Mouse (Mus musculus): ENCODE measurements at regions not wholly inside any gene's neighbourhood (a gene's known extent, or its start where the extent isn't known, plus 50 kb on each side); places are given as distances from the start of the nearest gene placed in this dataset.

GRCm38 (mm10) chr2:128526100-128526499 lies 64.9 kb upstream of the Spdye4c start:
- Histone ChIP-seq H3K36me3 (ENCODE audit: control insufficient read depth, insufficient read depth, low read length) (no peaks in the 10 kb centered on the region), H3K4me1 (ENCODE audit: control insufficient read depth, insufficient read depth, low read length) (peaks cover 39% of the 10 kb centered on the region), H3K27me3 (ENCODE audit: control insufficient read depth, insufficient read depth, low read length) (no peaks in the 10 kb centered on the region), H3K9me3 (ENCODE audit: control insufficient read depth, low read length) (no peaks in the 10 kb centered on the region), H3K4me2 (replicated peaks; ENCODE audit: low read depth, low read length, severe bottlenecking) (no peak overlapping the region), H3K4me3 (replicated peaks; ENCODE audit: low read length) (no peak overlapping the region), H3K9ac (ENCODE audit: low read depth, low read length, severe bottlenecking) (no peak overlapping the region), H3K27ac (replicated peaks; ENCODE audit: low read depth, low read length) (no peak overlapping the region)
- no peak for TF ChIP-seq POLR2A (IDR thresholded peaks at IDR 0.05; ENCODE audit: borderline replicate concordance, extremely low read depth, insufficient read depth, insufficient read length)
- 83% methylated on average over 2 of the region's 2 CpGs for WGBS
- DNase-seq (ENCODE audit: low spot score) (no peak), ATAC-seq (ENCODE audit: low FRiP score, low read depth) (no peak)

- no peak overlapping the region for H3K4me2 ChIP-seq (replicated peaks; ENCODE audit: low read depth, low read length, severe bottlenecking)
- no peaks in the 10 kb centered on the region for H3K27me3 ChIP-seq (ENCODE audit: control insufficient read depth, insufficient read depth, low read length)
- H3K9ac ChIP-seq (ENCODE audit: low read depth, low read length, severe bottlenecking): no peak overlapping the region
- no peak for TF ChIP-seq POLR2A (IDR thresholded peaks at IDR 0.05; ENCODE audit: borderline replicate concordance, extremely low read depth, insufficient read depth, insufficient read length)
- H3K27ac ChIP-seq (replicated peaks; ENCODE audit: low read depth, low read length): no peak overlapping the region
- peaks cover 38% of the 10 kb centered on the region for H3K4me1 ChIP-seq (ENCODE audit: control insufficient read depth, insufficient read depth, low read length)
- WGBS: 25% methylated on average over 3 of the region's 3 CpGs
- peak; percentile 30; the same call in 1 of the 2 replicates for ATAC-seq (ENCODE audit: low FRiP score, low read depth)
- no peaks in the 10 kb centered on the region for H3K9me3 ChIP-seq (ENCODE audit: control insufficient read depth, low read length)
- peak; percentile 77 for DNase-seq (ENCODE audit: low spot score)
- H3K4me3 ChIP-seq (replicated peaks; ENCODE audit: low read length): no peak overlapping the region
- H3K36me3 ChIP-seq (ENCODE audit: control insufficient read depth, insufficient read depth, low read length): no peaks in the 10 kb centered on the region
Measured at GRCm38 (mm10) chr2:128526883-128527344, 64.1 kb upstream of the Spdye4c start.

GRCm38 (mm10) chr2:128536294-128536693 lies 54.7 kb upstream of the Spdye4c start:
- Histone ChIP-seq H3K9ac (ENCODE audit: low read depth, low read length, severe bottlenecking) (no peak overlapping the region), H3K27ac (replicated peaks; ENCODE audit: low read depth, low read length) (no peak overlapping the region), H3K36me3 (ENCODE audit: control insufficient read depth, insufficient read depth, low read length) (no peaks in the 10 kb centered on the region), H3K27me3 (ENCODE audit: control insufficient read depth, insufficient read depth, low read length) (no peaks in the 10 kb centered on the region), H3K4me3 (replicated peaks; ENCODE audit: low read length) (no peak overlapping the region), H3K4me2 (replicated peaks; ENCODE audit: low read depth, low read length, severe bottlenecking) (no peak overlapping the region), H3K9me3 (ENCODE audit: control insufficient read depth, low read length) (peaks cover 5% of the 10 kb centered on the region; the same call in 1 of the 2 replicates), H3K4me1 (ENCODE audit: control insufficient read depth, insufficient read depth, low read length) (no peaks in the 10 kb centered on the region)
- no peak for TF ChIP-seq POLR2A (IDR thresholded peaks at IDR 0.05; ENCODE audit: borderline replicate concordance, extremely low read depth, insufficient read depth, insufficient read length)
- DNase-seq (ENCODE audit: low spot score) (no peak), ATAC-seq (ENCODE audit: low FRiP score, low read depth) (no peak)
- 82% methylated on average over 3 of the region's 3 CpGs for WGBS

GRCm38 (mm10) chr2:128537425-128537824 lies 53.6 kb upstream of the Spdye4c start:
- TF ChIP-seq POLR2A (IDR thresholded peaks at IDR 0.05; ENCODE audit: borderline replicate concordance, extremely low read depth, insufficient read depth, insufficient read length): no peak
- ATAC-seq (ENCODE audit: low FRiP score, low read depth) (no peak), DNase-seq (ENCODE audit: low spot score) (no peak)
- 78% methylated on average over 6 of the region's 6 CpGs for WGBS
- Histone ChIP-seq H3K27ac (replicated peaks; ENCODE audit: low read depth, low read length) (no peak overlapping the region), H3K9me3 (ENCODE audit: control insufficient read depth, low read length) (peaks cover 5% of the 10 kb centered on the region; the same call in 1 of the 2 replicates), H3K4me3 (replicated peaks; ENCODE audit: low read length) (no peak overlapping the region), H3K4me1 (ENCODE audit: control insufficient read depth, insufficient read depth, low read length) (no peaks in the 10 kb centered on the region), H3K4me2 (replicated peaks; ENCODE audit: low read depth, low read length, severe bottlenecking) (no peak overlapping the region), H3K27me3 (ENCODE audit: control insufficient read depth, insufficient read depth, low read length) (no peaks in the 10 kb centered on the region), H3K36me3 (ENCODE audit: control insufficient read depth, insufficient read depth, low read length) (no peaks in the 10 kb centered on the region), H3K9ac (ENCODE audit: low read depth, low read length, severe bottlenecking) (no peak overlapping the region)

- Histone ChIP-seq H3K9ac (ENCODE audit: low read depth, low read length, severe bottlenecking) (no peak overlapping the region), H3K4me1 (ENCODE audit: control insufficient read depth, insufficient read depth, low read length) (no peaks in the 10 kb centered on the region), H3K9me3 (ENCODE audit: control insufficient read depth, low read length) (no peaks in the 10 kb centered on the region), H3K4me2 (replicated peaks; ENCODE audit: low read depth, low read length, severe bottlenecking) (no peak overlapping the region), H3K27me3 (ENCODE audit: control insufficient read depth, insufficient read depth, low read length) (no peaks in the 10 kb centered on the region), H3K36me3 (ENCODE audit: control insufficient read depth, insufficient read depth, low read length) (no peaks in the 10 kb centered on the region), H3K4me3 (replicated peaks; ENCODE audit: low read length) (no peak overlapping the region), H3K27ac (replicated peaks; ENCODE audit: low read depth, low read length) (no peak overlapping the region)
- ATAC-seq (ENCODE audit: low FRiP score, low read depth) (no peak), DNase-seq (ENCODE audit: low spot score) (no peak)
- TF ChIP-seq POLR2A (IDR thresholded peaks at IDR 0.05; ENCODE audit: borderline replicate concordance, extremely low read depth, insufficient read depth, insufficient read length): no peak
- 87% methylated on average over 8 of the region's 8 CpGs for WGBS
Measured at GRCm38 (mm10) chr2:128538736-128539135, 52.3 kb upstream of the Spdye4c start.

All from limb, embryonic 14.5 days (tissue).